Mouse (Mus musculus) embryonic facial prominence, embryonic 13.5 days (tissue): ENCODE measurements around the gene Efhd1. TPM values are rescaled to one million over a fixed set of nuclear protein-coding genes. Genes with fewer than 3 reads are reported as not detected.

Experiments
- ATAC-seq: fragments of 200-750 bp; cut with Nextera tagmentation; 2 replicates; pipeline ENCODE4 v1.8.0; 2017; ENCODE audit warnings: low read depth; ENCODE audit not compliant: insufficient number of reproducible peaks, insufficient read depth, low FRiP score, low TSS enrichment
- H3K27ac ChIP-seq: fragments of 300-500 bp; sonication (generic); 2 replicates; pipeline ENCODE4 v1.5.1; 2015; ENCODE audit warnings: moderate library complexity, mild to moderate bottlenecking, inconsistent platforms
- H3K27me3 ChIP-seq: fragments of 300-500 bp; sonication (generic); 2 replicates; pipeline ENCODE4 v1.6.1; 2015; ENCODE audit warnings: mild to moderate bottlenecking, inconsistent platforms
- H3K36me3 ChIP-seq: fragments of 300-500 bp; sonication (generic); 2 replicates; pipeline ENCODE4 v1.6.1; 2015; ENCODE audit warnings: mild to moderate bottlenecking, inconsistent platforms
- H3K4me1 ChIP-seq: fragments of 300-500 bp; sonication (generic); 2 replicates; pipeline ENCODE4 v1.6.1; 2015; ENCODE audit warnings: inconsistent platforms
- H3K4me2 ChIP-seq: fragments of 300-500 bp; sonication (generic); 2 replicates; pipeline ENCODE4 v1.6.1; 2015; ENCODE audit warnings: moderate library complexity, mild to moderate bottlenecking, inconsistent platforms
- H3K4me3 ChIP-seq: fragments of 300-500 bp; sonication (generic); 2 replicates; pipeline ENCODE4 v1.5.1; 2015; ENCODE audit warnings: mild to moderate bottlenecking, inconsistent platforms
- H3K9ac ChIP-seq: fragments of 300-500 bp; sonication (generic); 2 replicates; pipeline ENCODE4 v1.6.1; 2015; ENCODE audit warnings: mild to moderate bottlenecking, inconsistent platforms
- H3K9me3 ChIP-seq: fragments of 300-500 bp; sonication (generic); 2 replicates; pipeline ENCODE4 v1.6.1; 2016; ENCODE audit warnings: inconsistent platforms
- WGBS: fragments of 180-500 bp; shearing (Covaris S2); methylation state at CpG from one replicate; pipeline ENCODE4 v1.1.7; 2015; ENCODE audit warnings: mixed read lengths; 5-methylcytosine and 5-hydroxymethylcytosine counted together
- polyA plus RNA-seq: library from polyadenylated mRNA; unstranded; fragments of >200 nt; fragmentation: Nextera tagmentation; extraction: Ambion mirVana; gene quantifications from 2 replicates; pipeline ENCODE4 v1.2.1, GENCODE M21; 2015

Efhd1 gene
- polyA plus RNA-seq, 1 experiment from 2014 or later, result 0.86 TPM

- no peak overlapping the region for H3K9ac ChIP-seq
- WGBS, result 80% methylated on average over 2 of the region's 2 CpGs
- H3K4me1 ChIP-seq, result peaks cover 6% of the 10 kb centered on the region; the same call in 1 of the 2 replicates
- H3K4me2 ChIP-seq, result no peak overlapping the region
- no peak for ATAC-seq
- H3K4me3 ChIP-seq, result no peak overlapping the region
- no peaks in the 10 kb centered on the region for H3K9me3 ChIP-seq
- H3K36me3 ChIP-seq, result no peaks in the 10 kb centered on the region
- no peaks in the 10 kb centered on the region for H3K27me3 ChIP-seq
- H3K27ac ChIP-seq, result no peak overlapping the region
These were observed 49.0 kb downstream of the Efhd1 start for GRCm38 (mm10) chr1:87313116-87313515.

- Histone ChIP-seq H3K36me3 (no peaks in the 10 kb centered on the region), H3K27me3 (no peaks in the 10 kb centered on the region), H3K27ac (no peak overlapping the region), H3K9me3 (0 out of 2 replicates have a peak, but pooled peaks cover 4% of the 10 kb centered on the region), H3K9ac (no peak overlapping the region), H3K4me2 (no peak overlapping the region), H3K4me3 (no peak overlapping the region), H3K4me1 (peaks cover 6% of the 10 kb centered on the region; the same call in 1 of the 2 replicates)
- WGBS, result 86% methylated on average over 8 of the region's 8 CpGs
- no peak for ATAC-seq
These were observed 49.8 kb downstream of the Efhd1 start for GRCm38 (mm10) chr1:87313843-87314570.

DNA sequence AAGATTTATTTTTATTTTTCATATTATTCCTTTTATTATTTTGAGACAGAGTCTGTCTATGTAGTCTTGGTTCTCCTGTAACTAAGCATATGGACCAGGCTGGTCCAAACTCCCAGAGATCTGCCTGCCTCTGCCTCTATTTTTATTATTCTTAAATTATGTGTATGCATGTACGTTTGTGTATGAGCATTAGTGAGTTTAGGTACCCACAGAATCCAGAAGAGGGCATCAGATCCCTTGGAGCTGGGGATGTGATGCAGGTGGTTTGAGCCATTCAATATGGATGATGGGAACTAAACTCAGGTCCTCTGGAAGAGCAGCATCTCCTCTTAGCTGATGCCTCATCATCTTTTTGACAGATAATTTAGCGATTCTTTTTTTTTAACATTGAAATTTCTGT, 51.3 kb downstream of the Efhd1 start:
- no peaks in the 10 kb centered on the region for H3K36me3 ChIP-seq
- no peak overlapping the region for H3K4me3 ChIP-seq
- no peak for ATAC-seq
- peaks cover 6% of the 10 kb centered on the region; the same call in 1 of the 2 replicates for H3K4me1 ChIP-seq
- no peak overlapping the region for H3K9ac ChIP-seq
- WGBS, result 88% methylated on average over 2 of the region's 2 CpGs
- peaks cover 8% of the 10 kb centered on the region; the same call in 1 of the 2 replicates for H3K9me3 ChIP-seq
- no peak overlapping the region for H3K27ac ChIP-seq
- no peaks in the 10 kb centered on the region for H3K27me3 ChIP-seq
- no peak overlapping the region for H3K4me2 ChIP-seq

DNA sequence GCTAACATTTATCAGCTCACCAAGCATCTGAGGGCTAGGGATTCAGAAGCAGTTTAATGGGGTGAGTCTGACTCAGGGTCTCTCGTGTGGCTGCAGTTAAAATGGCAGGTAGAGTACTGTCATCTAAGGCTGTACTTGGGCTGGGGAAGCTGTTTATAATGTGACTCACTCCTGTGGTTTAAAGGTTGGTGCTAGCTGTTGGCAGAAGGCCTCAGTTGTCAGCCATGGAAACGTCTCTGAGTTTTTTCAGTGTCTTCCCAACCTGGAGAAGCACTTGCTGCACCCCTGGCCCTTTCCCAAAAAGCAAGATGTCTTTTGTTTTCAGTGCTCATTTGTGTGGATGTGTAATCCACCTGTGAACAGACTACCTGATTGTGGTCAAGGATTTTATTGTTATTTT, 51.7 kb downstream of the Efhd1 start:
- Histone ChIP-seq H3K36me3 (no peaks in the 10 kb centered on the region), H3K9me3 (peaks cover 11% of the 10 kb centered on the region), H3K4me3 (no peak overlapping the region), H3K9ac (no peak overlapping the region), H3K27ac (no peak overlapping the region), H3K27me3 (no peaks in the 10 kb centered on the region), H3K4me1 (peaks cover 6% of the 10 kb centered on the region; the same call in 1 of the 2 replicates), H3K4me2 (no peak overlapping the region)
- no peak for ATAC-seq
- WGBS, result 66% methylated on average over 2 of the region's 2 CpGs

DNA sequence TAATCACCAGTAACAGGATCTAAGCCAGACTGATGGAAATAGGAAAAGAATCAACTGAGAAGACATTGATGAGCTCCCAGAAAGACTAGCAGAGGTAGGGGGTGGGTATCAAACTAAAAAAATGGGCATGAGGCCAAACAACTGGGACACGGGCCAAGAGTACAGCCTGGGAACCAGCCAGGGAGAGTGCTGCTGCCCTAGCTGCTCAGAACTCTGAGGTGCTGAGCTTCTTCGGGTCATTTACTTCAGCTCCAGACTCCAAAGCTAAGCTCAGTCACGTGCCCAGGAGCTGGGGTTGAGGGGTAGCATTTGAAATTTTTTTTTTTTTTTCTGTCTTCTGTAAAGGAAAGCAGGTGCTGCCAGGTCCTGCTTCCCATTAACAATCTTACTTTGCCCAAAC, 52.5 kb downstream of the Efhd1 start:
- H3K27ac ChIP-seq, result no peak overlapping the region
- H3K9ac ChIP-seq, result no peak overlapping the region
- WGBS, result 63% methylated on average over 3 of the region's 3 CpGs
- H3K4me3 ChIP-seq, result no peak overlapping the region
- peaks cover 16% of the 10 kb centered on the region for H3K9me3 ChIP-seq
- H3K36me3 ChIP-seq, result no peaks in the 10 kb centered on the region
- H3K4me1 ChIP-seq, result peaks cover 6% of the 10 kb centered on the region; the same call in 1 of the 2 replicates
- H3K4me2 ChIP-seq, result no peak overlapping the region
- no peak for ATAC-seq
- no peaks in the 10 kb centered on the region for H3K27me3 ChIP-seq

GRCm38 (mm10) chr1:87321071-87321470, 56.9 kb downstream of the Efhd1 start:
- Histone ChIP-seq H3K9me3 (peaks cover 16% of the 10 kb centered on the region), H3K4me2 (no peak overlapping the region), H3K27ac (no peak overlapping the region), H3K9ac (no peak overlapping the region), H3K36me3 (no peaks in the 10 kb centered on the region), H3K27me3 (no peaks in the 10 kb centered on the region), H3K4me1 (peaks cover 6% of the 10 kb centered on the region; the same call in 1 of the 2 replicates), H3K4me3 (no peak overlapping the region)
- no peak for ATAC-seq
- WGBS, result 12% methylated on average over 1 of the region's 1 CpGs

GRCm38 (mm10) chr1:87322778-87323177, 58.6 kb downstream of the Efhd1 start:
- 85% methylated on average over 3 of the region's 3 CpGs for WGBS
- H3K9ac ChIP-seq, result no peak overlapping the region
- peaks cover 16% of the 10 kb centered on the region for H3K9me3 ChIP-seq

GRCm38 (mm10) chr1:87324649-87325048, 60.5 kb downstream of the Efhd1 start:
- no peaks in the 10 kb centered on the region for H3K27me3 ChIP-seq
- ATAC-seq, result no peak

More at GRCm38 (mm10) chr1:87322778-87323177, 58.6 kb downstream of the Efhd1 start:
- Histone ChIP-seq H3K27me3 (no peaks in the 10 kb centered on the region), H3K4me3 (no peak overlapping the region), H3K27ac (no peak overlapping the region), H3K4me2 (no peak overlapping the region), H3K4me1 (no peaks in the 10 kb centered on the region), H3K36me3 (no peaks in the 10 kb centered on the region)
- ATAC-seq, result no peak

DNA sequence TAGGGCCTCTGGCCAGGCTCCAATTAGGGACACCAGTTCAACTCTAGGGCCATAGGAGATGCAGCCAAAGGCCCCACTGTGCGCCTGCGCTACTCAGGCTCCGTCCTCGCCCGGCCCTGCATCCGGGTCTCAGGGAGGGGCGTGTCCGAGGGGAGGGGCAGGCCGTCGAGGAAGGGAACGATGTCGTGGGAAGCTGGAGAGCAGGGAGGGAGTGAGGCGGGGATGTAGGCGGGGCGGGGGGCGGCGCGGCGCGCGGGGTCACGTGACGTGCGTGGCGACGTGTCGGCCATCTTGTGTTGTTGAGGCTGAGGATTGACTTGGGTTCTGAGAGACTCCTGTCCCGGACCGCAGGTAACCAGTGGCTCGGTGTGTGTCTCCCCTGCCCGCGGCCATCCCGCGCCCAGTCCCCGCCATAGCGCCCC, 62.6 kb downstream of the Efhd1 start, which contains the start of gene Gigyf2:
Gigyf2 (plus strand) TSS at position 257 of the 422 bp plus-strand sequence.
- Histone ChIP-seq H3K4me3 (peak within 1 kb of the TSS; percentile 92), H3K27me3 (no peaks in the 10 kb centered on the region), H3K9ac (peak within 1 kb of the TSS; percentile 97), H3K4me2 (peak within 1 kb of the TSS; percentile 64), H3K4me1 (peaks cover 8% of the 10 kb centered on the region), H3K27ac (peak within 1 kb of the TSS; percentile 92), H3K9me3 (no peaks in the 10 kb centered on the region), H3K36me3 (no peaks in the 10 kb centered on the region)
- 0% methylated on average over 30 of the region's 36 CpGs for WGBS
- ATAC-seq, result peak; percentile 98

More at GRCm38 (mm10) chr1:87324649-87325048, 60.5 kb downstream of the Efhd1 start:
- Histone ChIP-seq H3K4me3 (no peak overlapping the region), H3K4me2 (no peak overlapping the region), H3K27ac (no peak overlapping the region), H3K4me1 (peaks cover 8% of the 10 kb centered on the region), H3K9me3 (peaks cover 12% of the 10 kb centered on the region), H3K36me3 (no peaks in the 10 kb centered on the region), H3K9ac (no peak overlapping the region)

DNA sequence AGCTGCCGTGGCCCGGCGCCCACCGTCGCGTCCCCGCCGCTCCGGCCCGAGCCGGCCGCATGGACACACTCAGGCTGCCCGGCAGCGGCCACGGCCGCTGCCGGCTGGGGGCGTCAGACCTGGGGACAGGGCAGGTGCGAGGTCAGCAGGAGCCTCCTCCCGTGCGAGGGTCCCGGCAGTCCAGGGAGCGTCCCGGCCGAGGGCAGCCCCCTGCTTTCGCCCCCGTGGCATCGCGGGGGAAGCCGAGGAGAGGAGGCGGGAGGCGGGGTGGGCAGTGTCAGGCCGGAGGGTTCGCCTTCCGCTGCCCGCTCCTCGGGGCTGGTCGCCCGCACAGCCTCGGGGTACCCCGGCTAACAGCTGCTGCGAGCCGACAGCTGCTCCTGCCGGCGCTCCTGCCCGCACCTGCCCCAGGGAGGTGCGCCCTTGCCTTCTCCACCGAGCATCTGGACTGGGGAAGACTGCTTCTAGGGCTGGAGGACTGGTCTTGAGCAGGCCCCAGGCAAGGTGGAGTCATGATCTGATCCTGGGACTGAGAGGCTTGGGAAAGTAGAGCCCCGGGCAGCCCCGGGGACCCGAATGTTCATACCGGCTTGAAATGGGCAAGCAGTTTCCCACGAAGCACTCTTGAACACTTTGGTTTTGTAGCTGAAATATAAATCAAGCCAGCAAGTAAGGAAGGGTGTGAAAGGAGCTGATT, 63.1 kb downstream of the Efhd1 start:
- Histone ChIP-seq H3K36me3 (0 out of 2 replicates have a peak, but pooled peaks cover 2% of the 10 kb centered on the region), H3K4me1 (peaks cover 8% of the 10 kb centered on the region), H3K9me3 (no peaks in the 10 kb centered on the region), H3K9ac (peak overlapping the region; percentile 97), H3K27me3 (no peaks in the 10 kb centered on the region), H3K4me2 (peak overlapping the region; percentile 64), H3K4me3 (peak overlapping the region; percentile 92), H3K27ac (peak overlapping the region; percentile 92)
- peak; percentile 56 for ATAC-seq
- under 1% methylated on average over 47 of the region's 53 CpGs for WGBS

DNA sequence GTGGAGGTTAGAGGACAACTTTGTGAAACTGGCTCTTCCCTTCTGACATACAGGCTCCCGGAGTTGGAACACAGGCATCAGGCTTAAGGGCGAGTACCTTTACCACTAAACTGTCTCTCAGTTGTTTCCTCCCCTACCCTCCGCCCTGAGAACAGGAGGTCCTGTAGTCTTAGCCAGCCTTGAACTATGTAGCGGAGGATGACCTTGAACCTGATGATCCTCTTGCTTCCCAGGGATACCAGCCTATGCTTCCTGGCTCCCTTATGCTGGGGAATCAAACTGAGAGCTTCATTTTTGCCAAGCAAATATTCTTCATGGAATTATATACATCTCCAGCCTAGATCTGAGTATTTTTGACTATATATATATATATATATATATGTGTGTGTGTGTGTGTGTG, 67.6 kb downstream of the Efhd1 start:
- 92% methylated on average over 4 of the region's 4 CpGs for whole genome bisulfite sequencing
- Histone ChIP-seq H3K4me3 (no peak overlapping the region), H3K9ac (no peak overlapping the region)

More for the DNA sequence above, 67.6 kb downstream of the Efhd1 start:
- ATAC-seq, result no peak
- Histone ChIP-seq H3K4me1 (peaks cover 8% of the 10 kb centered on the region), H3K4me2 (no peak overlapping the region), H3K27ac (no peak overlapping the region), H3K36me3 (peaks cover 30% of the 10 kb centered on the region), H3K9me3 (no peaks in the 10 kb centered on the region), H3K27me3 (no peaks in the 10 kb centered on the region)
